ENCODE assay signal across 21 mouse cellular contexts in genomic region chr7:138609605-138610004, GRCm38 (mm10).
"Had no signal": no experiment of that assay in that cellular context is flagged by ENCODE, and none has a peak within 500 bp of the region (broad histone marks: within the 10 kb centered on the region; RNA-seq: fewer than 3 reads in every experiment).

No protein-coding gene starts in this region.

- DNase-seq: kidney, adult 11 months; kidney, postnatal 14 days; layer of hippocampus, adult 9-11 months; liver; lung, adult 18-20 months; right cerebral cortex, postnatal 25 days; spleen, adult 18-20 months; thymus, postnatal 36 days had no signal

- H3K27me3 ChIP-seq: limb, embryonic 13.5 days; liver, embryonic 12.5 days; liver, embryonic 15.5 days; midbrain, embryonic 12.5 days; midbrain, embryonic 15.5 days; neural tube, embryonic 12.5 days; neural tube, embryonic 15.5 days had no signal

- H3K4me3 ChIP-seq: layer of hippocampus, adult 2 months; limb, embryonic 10.5 days; limb, embryonic 13.5 days; liver, embryonic 12.5 days; liver, embryonic 15.5 days; midbrain, embryonic 12.5 days; midbrain, embryonic 15.5 days; neural tube, embryonic 12.5 days; neural tube, embryonic 15.5 days had no signal

- H3K4me2 ChIP-seq: hindbrain, embryonic 14.5 days; limb, embryonic 13.5 days; liver, embryonic 12.5 days; liver, embryonic 15.5 days; midbrain, embryonic 12.5 days; midbrain, embryonic 15.5 days; neural tube, embryonic 12.5 days; neural tube, embryonic 15.5 days had no signal

- H3K4me1 ChIP-seq: limb, embryonic 10.5 days; limb, embryonic 13.5 days; liver, embryonic 12.5 days; liver, embryonic 15.5 days had no signal

- ATAC-seq: hindbrain, postnatal 0 days; inflammation-experienced regulatory T-cells, adult 6 months; liver, embryonic 12.5 days; midbrain, embryonic 15.5 days had no signal

- H3K27ac ChIP-seq: hindbrain, embryonic 14.5 days; hindbrain, postnatal 0 days; layer of hippocampus, adult 2 months; limb, embryonic 10.5 days; limb, embryonic 13.5 days; liver, embryonic 12.5 days; liver, embryonic 15.5 days; macrophage; midbrain, embryonic 12.5 days; midbrain, embryonic 15.5 days; neural tube, embryonic 12.5 days; neural tube, embryonic 15.5 days had no signal

- H3K36me3 ChIP-seq: limb, embryonic 10.5 days; limb, embryonic 13.5 days; liver, embryonic 12.5 days; liver, embryonic 15.5 days; midbrain, embryonic 12.5 days; midbrain, embryonic 15.5 days; neural tube, embryonic 12.5 days; neural tube, embryonic 15.5 days had no signal

- H3K9ac ChIP-seq: hindbrain, embryonic 14.5 days; limb, embryonic 13.5 days; liver, embryonic 12.5 days; liver, embryonic 15.5 days; midbrain, embryonic 12.5 days; midbrain, embryonic 15.5 days; neural tube, embryonic 12.5 days; neural tube, embryonic 15.5 days had no signal

- H3K9me3 ChIP-seq: limb, embryonic 10.5 days; limb, embryonic 13.5 days; liver, embryonic 12.5 days; liver, embryonic 15.5 days; midbrain, embryonic 12.5 days; midbrain, embryonic 15.5 days; neural tube, embryonic 12.5 days; neural tube, embryonic 15.5 days had no signal
